Mouse (Mus musculus) central nervous system, embryonic 14 days (tissue): ENCODE measurements around the gene Olfr1100. TPM values are rescaled to one million over a fixed set of nuclear protein-coding genes. Genes with fewer than 3 reads are reported as not detected.

ENCODE experiments used
- polyA plus RNA-seq: library from polyadenylated mRNA; depleted of rRNA; stranded (reverse); fragments of >200 nt; gene quantifications from 2 replicates; pipeline ENCODE4 v1.2.3, GENCODE M21; 2012; rRNA removed

Olfr1100 gene
- polyA plus RNA-seq = not detected in 2 replicates

GRCm38 (mm10) chr2:86979854-86980253 is at the start of gene Olfr1100:
Gene Olfr1100, minus strand, starts transcription at chr2:86979954.

GRCm38 (mm10) chr2:87026980-87027379 is 47.2 kb upstream of the Olfr1100 start, which contains the start of gene Olfr1104:
Gene Olfr1104, minus strand, starts transcription at chr2:87027080.

GRCm38 (mm10) chr2:86998098-86998497 is 18.3 kb upstream of the Olfr1100 start, which contains the start of gene Olfr1102:
Gene Olfr1102, plus strand, starts transcription at chr2:86998398.

DNA sequence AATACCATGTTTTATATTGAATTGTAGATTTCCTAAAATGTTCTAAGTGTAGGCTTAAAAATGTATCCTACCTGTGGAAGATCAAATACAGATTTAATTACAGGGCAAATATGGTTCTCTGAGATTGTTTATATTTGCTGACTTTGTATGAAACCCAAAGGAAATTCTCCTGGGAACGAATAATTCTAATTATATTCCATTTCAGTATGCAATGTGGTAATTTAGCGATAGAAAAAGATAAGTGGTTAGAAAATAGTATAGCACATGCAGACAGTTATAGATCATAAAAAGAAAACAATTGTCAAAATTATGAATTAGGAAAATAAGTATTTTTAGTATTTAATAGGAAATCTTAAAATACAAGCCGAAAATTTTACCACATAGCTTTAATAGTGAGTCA is 11.4 kb upstream of the Olfr1100 start, which contains the start of gene Olfr1101:
Olfr1101 (minus strand) TSS at position 101 of the 400 bp plus-strand sequence.

GRCm38 (mm10) chr2:86960593-86960992 is 19.2 kb downstream of the Olfr1100 start, which contains the start of gene Olfr1099:
Gene Olfr1099, minus strand, starts transcription at chr2:86960693.

Other genes starting within 250 kb of the Olfr1100 start
- not detected in 2 replicates for gene Olfr1089, start 246.3 kb downstream of the Olfr1100 start, polyA plus RNA-seq
- not detected in 2 replicates for gene Olfr1090, start 221.0 kb downstream of the Olfr1100 start, polyA plus RNA-seq
- not detected in 2 replicates for gene Olfr1093, start 197.5 kb downstream of the Olfr1100 start, polyA plus RNA-seq
- not detected in 2 replicates for gene Olfr141, start 169.9 kb downstream of the Olfr1100 start, polyA plus RNA-seq
- not detected in 2 replicates for gene Olfr1094, start 155.3 kb downstream of the Olfr1100 start, polyA plus RNA-seq
- gene Olfr1095, start 128.3 kb downstream of the Olfr1100 start, polyA plus RNA-seq = not detected in 2 replicates
- not detected in 2 replicates for gene Gm13723, start 105.2 kb downstream of the Olfr1100 start, polyA plus RNA-seq
- not detected in 2 replicates for gene Olfr1097, start 87.7 kb downstream of the Olfr1100 start, polyA plus RNA-seq
- gene Olfr1098, start 55.4 kb downstream of the Olfr1100 start, polyA plus RNA-seq = not detected in 2 replicates
- gene Olfr1099, start 19.3 kb downstream of the Olfr1100 start, polyA plus RNA-seq = not detected in 2 replicates
- gene Olfr1101, start 11.3 kb upstream of the Olfr1100 start, polyA plus RNA-seq = not detected in 2 replicates
- not detected in 2 replicates for gene Olfr1102, start 18.4 kb upstream of the Olfr1100 start, polyA plus RNA-seq
- gene Olfr1104, start 47.1 kb upstream of the Olfr1100 start, polyA plus RNA-seq = not detected in 2 replicates
- gene Olfr1105, start 56.6 kb upstream of the Olfr1100 start, polyA plus RNA-seq = not detected in 2 replicates
- gene Olfr1106, start 72.3 kb upstream of the Olfr1100 start, polyA plus RNA-seq = not detected in 2 replicates
- not detected in 2 replicates for gene Olfr1107, start 95.9 kb upstream of the Olfr1100 start, polyA plus RNA-seq
- gene Olfr1109, start 116.1 kb upstream of the Olfr1100 start, polyA plus RNA-seq = not detected in 2 replicates
- gene Olfr259, start 134.6 kb upstream of the Olfr1100 start, polyA plus RNA-seq = not detected in 2 replicates
- gene Olfr1110, start 160.3 kb upstream of the Olfr1100 start, polyA plus RNA-seq = not detected in 2 replicates
- not detected in 2 replicates for gene Olfr1111, start 172.7 kb upstream of the Olfr1100 start, polyA plus RNA-seq
- not detected in 2 replicates for gene Olfr1112, start 207.8 kb upstream of the Olfr1100 start, polyA plus RNA-seq
- not detected in 2 replicates for gene Olfr1113, start 229.0 kb upstream of the Olfr1100 start, polyA plus RNA-seq